Mouse (Mus musculus) cortical plate, adult 2 months (tissue): ENCODE results near the gene Spata16.

Experiments
- CTCF ChIP-seq: fragments of 200-500 bp; IDR thresholded peaks from 2 replicates; pipeline ENCODE4 v1.5.1; 2011; ENCODE audit warnings: mild to moderate bottlenecking, control low read depth, low read length; ENCODE audit not compliant: insufficient read depth; ENCODE audit errors: extremely low read depth
- POLR2A ChIP-seq: fragments of 200-500 bp; IDR thresholded peaks from 2 replicates; pipeline ENCODE4 v1.6.1; 2011; ENCODE audit warnings: mild to moderate bottlenecking, low read length, control low read depth; ENCODE audit not compliant: insufficient read depth; ENCODE audit errors: extremely low read depth

DNA sequence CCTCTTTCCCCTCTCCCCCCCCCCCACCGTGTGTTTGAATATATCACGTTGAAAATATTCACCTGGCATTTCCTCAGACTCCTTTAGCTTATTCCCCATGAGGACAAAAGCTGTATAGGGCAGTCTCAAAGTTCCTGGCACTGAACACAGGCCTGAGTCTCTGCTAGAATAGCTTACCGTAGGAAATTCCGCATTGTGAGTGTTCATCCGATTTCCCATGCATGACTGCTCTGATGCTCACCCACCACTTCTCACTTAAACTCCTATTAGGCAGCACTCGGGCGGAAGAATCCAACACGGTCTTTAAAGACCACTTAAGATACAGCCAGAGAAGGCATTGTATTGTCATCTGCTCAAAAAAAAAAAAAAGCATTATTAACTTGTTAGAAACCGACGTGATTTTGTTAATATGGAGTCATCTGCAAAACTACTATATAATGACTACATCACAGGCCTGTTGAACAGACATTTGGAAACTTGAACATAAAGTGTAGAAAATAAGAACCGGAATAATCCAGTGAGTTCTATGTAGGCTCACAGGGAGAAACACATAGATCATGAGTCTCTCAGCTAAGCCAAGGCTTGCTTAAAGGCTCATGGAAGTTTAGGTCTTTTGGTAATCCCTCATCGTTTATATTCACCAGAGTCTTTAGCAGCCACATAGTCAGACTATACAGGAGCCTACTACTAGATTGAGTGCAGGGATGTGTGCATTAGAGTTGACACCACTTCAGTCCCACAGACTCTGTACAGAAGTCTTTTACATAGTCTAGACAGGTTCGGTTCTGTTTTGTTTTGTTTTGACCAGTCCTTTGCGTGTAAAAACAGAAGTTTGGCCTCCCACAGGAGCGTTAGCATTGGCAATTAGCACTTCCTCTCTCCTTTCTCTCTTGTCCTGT, 4.2 kb downstream of the Spata16 start:
- TF ChIP-seq POLR2A = no peak
- no peak for TF ChIP-seq CTCF
